Mouse (Mus musculus): ENCODE results near the gene Pced1b.

Pced1b gene

GRCm38 (mm10) chr15:97257206-97257775 lies 10.4 kb downstream of the Pced1b start:
- no peak for DNase-seq (ENCODE audit: low read depth, low spot score)

- no peak for DNase-seq (ENCODE audit: low read depth, low spot score)
These were observed 11.8 kb downstream of the Pced1b start for GRCm38 (mm10) chr15:97258483-97259230.

GRCm38 (mm10) chr15:97259300-97259699 lies 12.4 kb downstream of the Pced1b start:
- no peak for DNase-seq (ENCODE audit: low read depth, low spot score)

- no peak for DNase-seq (ENCODE audit: low read depth, low spot score)
These were observed 13.2 kb downstream of the Pced1b start for GRCm38 (mm10) chr15:97259968-97260597.

GRCm38 (mm10) chr15:97262251-97262650 lies 15.3 kb downstream of the Pced1b start:
- DNase-seq (ENCODE audit: low read depth, low spot score), result no peak

- DNase-seq (ENCODE audit: low read depth, low spot score), result no peak
These were observed 19.4 kb downstream of the Pced1b start for GRCm38 (mm10) chr15:97266236-97266845.

GRCm38 (mm10) chr15:97267094-97267695 lies 20.3 kb downstream of the Pced1b start:
- DNase-seq (ENCODE audit: low read depth, low spot score), result no peak

GRCm38 (mm10) chr15:97271985-97272697 lies 25.2 kb downstream of the Pced1b start:
- DNase-seq (ENCODE audit: low read depth, low spot score), result no peak

GRCm38 (mm10) chr15:97272831-97273230 lies 25.9 kb downstream of the Pced1b start:
- DNase-seq (ENCODE audit: low read depth, low spot score), result no peak

- DNase-seq (ENCODE audit: low read depth, low spot score), result no peak
These were observed 28.9 kb downstream of the Pced1b start for GRCm38 (mm10) chr15:97275626-97276395.

- no peak for DNase-seq (ENCODE audit: low read depth, low spot score)
These were observed 29.8 kb downstream of the Pced1b start for GRCm38 (mm10) chr15:97276660-97277153.

GRCm38 (mm10) chr15:97277328-97277727 lies 30.4 kb downstream of the Pced1b start:
- DNase-seq (ENCODE audit: low read depth, low spot score), result no peak

- no peak for DNase-seq (ENCODE audit: low read depth, low spot score)
These were observed 31.5 kb downstream of the Pced1b start for GRCm38 (mm10) chr15:97278340-97278948.

GRCm38 (mm10) chr15:97280131-97280530 lies 33.2 kb downstream of the Pced1b start:
- DNase-seq (ENCODE audit: low read depth, low spot score), result no peak

GRCm38 (mm10) chr15:97280776-97281175 lies 33.9 kb downstream of the Pced1b start:
- no peak for DNase-seq (ENCODE audit: low read depth, low spot score)

GRCm38 (mm10) chr15:97281712-97282571 lies 35.0 kb downstream of the Pced1b start:
- peak; percentile 48 for DNase-seq (ENCODE audit: low read depth, low spot score)

- DNase-seq (ENCODE audit: low read depth, low spot score), result no peak
These were observed 35.6 kb downstream of the Pced1b start for GRCm38 (mm10) chr15:97282572-97282881.

GRCm38 (mm10) chr15:97284201-97284600 lies 37.3 kb downstream of the Pced1b start:
- no peak for DNase-seq (ENCODE audit: low read depth, low spot score)

- DNase-seq (ENCODE audit: low read depth, low spot score), result no peak
These were observed 38.8 kb downstream of the Pced1b start for GRCm38 (mm10) chr15:97285665-97286212.
